Mouse (Mus musculus) CD4-positive, CD25-positive, alpha-beta regulatory T cell, adult 9 weeks (primary cell): ENCODE measurements around the gene Sf3a3. TPM values are rescaled to one million over a fixed set of nuclear protein-coding genes. Genes with fewer than 3 reads are reported as not detected.

Experiments
- polyA plus RNA-seq: library from polyadenylated mRNA; unstranded; fragments of 100-300 nt; shearing (Covaris generic); gene quantifications from one replicate; pipeline ENCODE4 v1.2.1, GENCODE M21; 2017

Gene Sf3a3
- 141 TPM for polyA plus RNA-seq

DNA sequence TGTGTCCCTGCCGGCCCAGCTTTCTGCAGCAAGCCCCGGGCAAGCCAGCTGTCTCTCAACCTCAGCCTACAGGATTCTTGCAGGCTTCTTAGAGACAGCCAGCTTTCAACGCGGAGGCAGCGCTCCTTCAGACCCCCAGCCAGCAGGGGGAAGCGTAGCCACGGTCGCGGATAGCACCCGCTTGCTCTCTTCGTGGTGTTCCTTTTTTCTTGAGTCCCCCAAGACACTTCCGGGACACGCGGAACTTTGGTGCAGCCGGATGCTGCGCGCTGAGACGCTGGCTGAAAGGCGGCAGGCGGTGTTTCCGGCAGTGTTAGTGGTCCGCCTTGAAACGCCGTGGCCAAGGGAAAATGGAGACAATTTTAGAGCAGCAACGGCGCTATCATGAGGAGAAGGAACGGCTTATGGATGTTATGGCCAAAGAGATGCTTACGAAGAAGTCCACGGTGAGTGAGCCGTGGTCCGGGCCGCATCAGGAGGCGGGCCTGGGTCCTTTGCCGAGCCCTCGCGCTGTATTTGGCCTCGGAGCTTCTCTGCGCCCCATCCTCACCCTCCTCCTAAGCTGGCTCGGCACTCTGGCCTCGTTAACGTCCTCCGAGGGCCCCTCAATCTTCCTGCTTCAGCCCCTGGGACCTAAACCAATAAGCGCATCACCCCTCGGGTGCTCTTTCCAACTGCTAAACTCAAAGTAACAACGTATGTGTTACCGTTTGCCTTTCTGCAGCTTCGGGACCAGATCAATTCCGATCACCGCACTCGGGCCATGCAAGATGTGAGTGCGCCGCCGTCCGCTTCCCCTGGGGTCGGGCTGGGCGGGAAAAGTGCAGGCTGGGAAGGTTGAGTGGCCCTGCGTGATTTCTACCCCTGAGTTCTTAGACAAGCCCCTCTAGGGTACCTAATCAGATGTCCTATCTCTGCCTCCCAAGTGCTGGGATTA lies at the start of gene Sf3a3:
Gene Sf3a3, plus strand, starts transcription at position 232 of the 937 bp plus-strand sequence.

DNA sequence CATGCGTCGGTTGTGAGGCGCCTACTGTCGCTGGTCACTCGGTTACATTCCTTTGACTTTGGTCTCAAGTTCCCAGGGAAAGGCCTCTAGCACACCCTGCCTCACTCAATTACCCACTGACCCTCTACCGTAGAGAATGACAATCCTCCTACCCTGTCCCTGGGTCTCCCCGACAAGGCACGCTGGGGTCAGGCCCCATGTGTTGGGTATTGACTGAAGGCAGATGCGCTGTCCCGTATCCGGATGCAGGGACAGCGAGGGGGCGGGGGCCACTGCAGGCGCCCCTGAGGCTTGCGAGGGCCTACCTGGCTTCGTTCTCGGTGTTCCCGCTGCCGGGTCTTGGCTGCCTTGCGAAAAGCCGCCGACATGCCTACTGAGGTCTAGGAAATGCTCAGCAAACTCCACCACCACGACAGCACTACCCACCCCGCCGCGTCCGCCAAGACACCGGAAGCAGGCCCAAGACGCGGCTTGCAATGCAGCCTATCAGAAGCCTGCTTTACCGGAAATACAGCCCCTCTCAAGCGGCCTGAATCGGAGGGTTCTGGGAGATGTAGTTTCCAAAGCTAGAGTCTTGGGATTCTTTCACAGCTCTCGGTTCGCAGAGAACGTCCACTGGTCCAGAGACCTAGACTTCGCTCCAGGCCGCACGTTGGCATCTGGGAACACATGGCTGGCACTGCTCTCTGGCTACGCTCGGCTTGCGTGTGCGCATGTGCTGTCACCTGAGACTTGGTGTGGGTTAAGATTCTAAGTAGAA lies 21.3 kb upstream of the Sf3a3 start, which contains the start of gene Utp11:
Gene Utp11, minus strand, starts transcription at position 466 of the 760 bp plus-strand sequence.

DNA sequence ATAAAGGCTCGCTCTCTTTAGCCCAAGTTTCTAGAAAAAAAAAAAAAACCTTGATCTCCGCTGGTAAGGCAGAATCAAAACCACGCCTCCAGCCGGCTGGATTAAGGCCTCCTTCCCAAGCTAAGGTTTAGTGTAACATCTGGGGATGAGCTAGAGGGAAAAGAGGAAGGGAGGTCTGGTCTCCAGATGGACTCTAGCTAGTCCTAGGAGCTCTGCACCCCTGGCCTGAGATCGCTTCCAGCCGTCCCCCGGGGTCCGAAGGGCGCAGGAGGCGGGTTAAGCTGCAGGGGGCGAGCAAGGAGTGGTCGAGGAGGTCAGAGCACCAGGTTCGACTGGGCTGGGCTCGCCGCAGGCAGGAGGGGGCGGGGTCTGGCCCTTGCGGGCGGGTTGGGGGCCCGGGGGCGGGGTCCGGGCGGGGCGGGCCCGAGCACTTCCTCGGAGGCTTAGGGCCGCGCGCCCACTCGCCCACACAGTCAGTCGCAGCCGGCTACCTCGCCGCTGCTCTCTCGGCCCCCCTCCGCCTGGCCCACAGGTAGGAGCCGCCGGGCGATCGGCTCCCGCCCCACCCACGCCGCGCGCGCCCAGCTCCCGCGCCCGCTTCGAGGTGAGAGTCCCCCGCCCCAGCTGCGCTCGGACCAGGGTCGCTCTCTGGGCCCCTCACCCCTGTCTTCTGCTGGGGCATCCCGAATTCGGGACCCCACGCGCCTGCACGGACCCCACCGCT lies 14.2 kb upstream of the Sf3a3 start, which contains the start of gene Fhl3:
Gene Fhl3, plus strand, starts transcription at position 454 of the 724 bp plus-strand sequence.

DNA sequence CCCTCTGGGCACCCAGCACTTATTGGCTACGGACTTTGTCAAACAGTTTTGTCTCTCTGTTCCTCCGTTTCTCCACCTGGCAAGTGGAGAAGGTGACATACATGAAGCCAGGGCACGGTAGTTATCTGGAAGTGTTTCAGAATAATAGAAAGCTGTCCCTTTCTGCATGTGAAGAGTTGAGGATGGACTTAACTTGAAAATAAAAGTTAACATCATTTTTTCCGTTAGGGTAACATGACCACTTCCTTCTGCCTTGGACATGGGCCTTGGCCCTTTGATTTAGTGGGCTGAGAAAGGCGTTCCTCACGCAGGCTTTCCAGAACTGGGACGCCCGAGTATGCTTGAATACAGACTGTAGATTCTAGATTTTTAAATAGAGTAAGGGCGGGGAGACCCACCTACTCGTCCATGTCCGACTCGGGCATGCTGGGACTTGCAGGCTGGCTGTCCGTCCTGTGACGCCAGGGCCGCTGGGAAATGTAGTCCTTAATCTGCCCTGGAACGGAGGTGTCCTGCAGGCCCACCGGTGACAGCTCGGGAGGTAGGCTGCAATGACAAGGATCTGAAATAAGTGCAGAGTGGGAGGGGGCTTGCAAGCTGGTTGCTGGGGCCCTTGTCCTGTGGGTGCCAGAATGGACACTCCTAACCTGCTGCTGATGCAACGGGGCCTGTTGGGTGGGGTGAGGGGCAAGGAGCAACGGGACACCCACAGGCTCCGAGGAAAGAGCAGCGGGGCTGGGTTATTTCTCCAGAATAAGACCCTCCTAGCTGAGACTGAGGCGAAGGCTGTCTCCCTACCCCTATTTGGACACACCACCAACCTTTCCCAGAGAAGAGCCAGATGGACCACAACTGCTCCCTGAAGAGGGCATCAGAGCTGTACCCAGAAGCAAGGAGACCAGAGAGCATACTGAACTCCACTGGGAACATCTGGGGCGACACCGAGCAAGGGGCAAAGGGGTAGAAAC lies 27.1 kb downstream of the Sf3a3 start, which contains the start of gene Inpp5b:
Gene Inpp5b, plus strand, starts transcription at position 475 of the 968 bp plus-strand sequence.

Other genes starting within 250 kb of the Sf3a3 start
- gene 3100002H09Rik, start 104.0 kb upstream of the Sf3a3 start, polyA plus RNA-seq, result not detected
- not detected for gene Pou3f1, start 58.0 kb upstream of the Sf3a3 start, polyA plus RNA-seq
- gene Utp11, start 21.2 kb upstream of the Sf3a3 start, polyA plus RNA-seq, result 76.9 TPM
- 0.82 TPM for gene Fhl3, start 14.1 kb upstream of the Sf3a3 start, polyA plus RNA-seq
- gene Inpp5b, start 27.1 kb downstream of the Sf3a3 start, polyA plus RNA-seq, result 151 TPM
- gene Mtf1, start 87.3 kb downstream of the Sf3a3 start, polyA plus RNA-seq, result 26.5 TPM
- 2.3 TPM for gene Yrdc, start 135.9 kb downstream of the Sf3a3 start, polyA plus RNA-seq
- 4.4 TPM for gene 1110065P20Rik, start 136.4 kb downstream of the Sf3a3 start, polyA plus RNA-seq
- gene Maneal, start 147.4 kb downstream of the Sf3a3 start, polyA plus RNA-seq, result 0.24 TPM
- gene Epha10, start 166.1 kb downstream of the Sf3a3 start, polyA plus RNA-seq, result not detected
- gene 9930104L06Rik, start 222.3 kb downstream of the Sf3a3 start, polyA plus RNA-seq, result 19.3 TPM
- 11.3 TPM for gene Cdca8, start 224.5 kb downstream of the Sf3a3 start, polyA plus RNA-seq